Mouse (Mus musculus) kidney, adult 2 months (tissue): Measurements from ENCODE around the gene Mrtfb.

Experiments
- CTCF ChIP-seq: fragments of 200-500 bp; conservative IDR thresholded peaks from 2 replicates; pipeline ENCODE4 v1.5.1; 2011; ENCODE audit warnings: low read depth, mild to moderate bottlenecking, control low read depth, low read length, moderate library complexity, mixed read lengths; ENCODE audit not compliant: insufficient read depth, insufficient read length
- POLR2A ChIP-seq: fragments of 200-500 bp; IDR thresholded peaks from one replicate; pipeline ENCODE4 v1.6.1; 2011; ENCODE audit warnings: low read depth, low read length, control low read depth

GRCm38 (mm10) chr16:13364145-13364544 lies 107.9 kb downstream of the Mrtfb start:
- TF ChIP-seq POLR2A = no peak
- no peak for TF ChIP-seq CTCF
